Mouse (Mus musculus): Measurements from ENCODE around the gene Psmc3. TPM values are rescaled to one million over a fixed set of nuclear protein-coding genes. Genes with fewer than 3 reads are reported as not detected.
"Not testable (repeated sequence)": the region's sequence is repeated elsewhere in the genome, so short reads cannot be mapped to it uniquely, and the experiment has no call there.

Psmc3 gene
- polyA plus RNA-seq (2012; ENCODE audit: insufficient read depth, insufficient read length, missing spikeins), result 103 and 124 TPM in 2 replicates

- H3K4me3 ChIP-seq (ENCODE audit: insufficient read depth, low read length), result peak within 1 kb of the TSS; percentile 95
- TF ChIP-seq POLR2A (IDR thresholded peaks at IDR 0.05; ENCODE audit: borderline replicate concordance, low read depth, low read length), result no peak
- TF ChIP-seq CTCF (IDR thresholded peaks at IDR 0.05; ENCODE audit: low read depth, low read length), result no peak
Observed at GRCm38 (mm10) chr2:91053934-91054382, at the start of gene Psmc3. Gene Psmc3, plus strand, starts transcription at chr2:91054009.

GRCm38 (mm10) chr2:91008536-91008935 lies 45.3 kb upstream of the Psmc3 start:
- Histone ChIP-seq H3K4me1 (ENCODE audit: control insufficient read depth, insufficient read depth, low read length) (peaks cover 6% of the 10 kb centered on the region; the same call in 1 of the 2 replicates), H3K27ac (ENCODE audit: insufficient read depth, low read depth, low read length) (no peak overlapping the region), H3K4me3 (ENCODE audit: insufficient read depth, low read length) (no peak overlapping the region)
- TF ChIP-seq POLR2A (IDR thresholded peaks at IDR 0.05; ENCODE audit: borderline replicate concordance, low read depth, low read length), result no peak
- TF ChIP-seq CTCF (IDR thresholded peaks at IDR 0.05; ENCODE audit: low read depth, low read length), result no peak

More at GRCm38 (mm10) chr2:91053934-91054382, at the start of gene Psmc3:
- peaks cover 14% of the 10 kb centered on the region for H3K4me1 ChIP-seq (ENCODE audit: control insufficient read depth, insufficient read depth, low read length)
- H3K27ac ChIP-seq (ENCODE audit: insufficient read depth, low read depth, low read length), result peak within 1 kb of the TSS; percentile 93

GRCm38 (mm10) chr2:91013881-91014280 lies 39.9 kb upstream of the Psmc3 start:
- H3K4me1 ChIP-seq (ENCODE audit: control insufficient read depth, insufficient read depth, low read length), result no peaks in the 10 kb centered on the region
- no peak overlapping the region for H3K27ac ChIP-seq (ENCODE audit: insufficient read depth, low read depth, low read length)
- no peak overlapping the region for H3K4me3 ChIP-seq (ENCODE audit: insufficient read depth, low read length)
- no peak for TF ChIP-seq CTCF (IDR thresholded peaks at IDR 0.05; ENCODE audit: low read depth, low read length)
- no peak for TF ChIP-seq POLR2A (IDR thresholded peaks at IDR 0.05; ENCODE audit: borderline replicate concordance, low read depth, low read length)

DNA sequence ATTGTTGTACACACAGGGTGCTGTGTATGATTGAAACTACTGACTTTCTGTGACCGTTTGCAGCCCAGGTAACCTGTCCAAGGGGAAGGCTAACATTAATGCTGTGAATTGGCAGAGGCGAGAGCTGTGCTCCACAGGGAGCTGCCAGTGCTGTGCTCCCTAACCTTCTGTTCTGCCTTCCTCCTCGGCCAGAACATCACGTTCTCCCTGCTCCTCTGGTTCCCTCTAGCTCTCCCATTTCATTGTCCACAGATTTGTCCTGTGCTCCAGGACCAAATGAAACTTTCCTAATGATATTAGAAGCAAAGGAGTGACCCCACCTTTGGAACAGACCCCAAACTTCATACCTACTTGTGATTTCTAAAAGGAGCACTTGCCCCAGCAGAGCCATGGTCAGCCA lies 38.4 kb upstream of the Psmc3 start:
- no peaks in the 10 kb centered on the region for H3K4me1 ChIP-seq (ENCODE audit: control insufficient read depth, insufficient read depth, low read length)
- TF ChIP-seq POLR2A (IDR thresholded peaks at IDR 0.05; ENCODE audit: borderline replicate concordance, low read depth, low read length) (no peak), CTCF (IDR thresholded peaks at IDR 0.05; ENCODE audit: low read depth, low read length) (no peak)
- H3K27ac ChIP-seq (ENCODE audit: insufficient read depth, low read depth, low read length), result no peak overlapping the region
- H3K4me3 ChIP-seq (ENCODE audit: insufficient read depth, low read length), result no peak overlapping the region

DNA sequence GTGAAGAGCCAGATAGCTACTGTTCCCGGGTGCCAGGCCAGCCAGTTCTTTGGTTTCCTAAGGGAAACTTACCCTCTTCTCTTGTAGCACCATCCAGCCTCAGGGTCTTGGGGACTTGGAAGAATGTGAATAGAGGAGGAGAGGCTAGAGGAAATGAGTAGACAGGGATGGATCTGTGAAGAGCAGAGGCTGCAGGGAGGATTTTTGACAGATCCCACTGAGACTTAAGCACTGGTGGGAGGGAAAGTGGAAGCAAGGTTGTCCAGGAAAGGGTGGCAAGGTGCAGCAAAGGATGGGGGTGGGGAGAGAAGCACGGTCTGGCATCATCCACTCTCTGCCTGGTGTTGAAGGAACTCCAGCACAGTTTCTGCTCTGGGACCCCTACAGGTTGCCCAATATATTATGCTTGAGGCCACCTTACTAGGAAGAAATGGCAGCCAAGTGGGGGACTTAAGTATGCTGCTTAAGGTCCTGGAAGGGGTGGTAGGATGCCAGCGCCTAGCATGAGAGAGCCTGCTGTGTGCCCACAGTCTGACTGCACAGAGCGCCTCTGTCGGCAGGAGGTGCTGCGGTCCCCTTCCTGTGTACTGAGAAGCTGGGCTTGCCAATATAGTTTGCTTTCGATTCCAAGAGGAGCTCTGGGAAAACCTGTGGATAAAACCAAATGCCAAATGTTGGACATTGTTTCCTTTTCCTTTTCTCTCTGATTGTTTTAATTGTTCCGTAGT lies 35.6 kb upstream of the Psmc3 start:
- TF ChIP-seq POLR2A (IDR thresholded peaks at IDR 0.05; ENCODE audit: borderline replicate concordance, low read depth, low read length), result no peak
- no peak for TF ChIP-seq CTCF (IDR thresholded peaks at IDR 0.05; ENCODE audit: low read depth, low read length)
- no peaks in the 10 kb centered on the region for H3K4me1 ChIP-seq (ENCODE audit: control insufficient read depth, insufficient read depth, low read length)
- no peak overlapping the region for H3K27ac ChIP-seq (ENCODE audit: insufficient read depth, low read depth, low read length)
- H3K4me3 ChIP-seq (ENCODE audit: insufficient read depth, low read length), result no peak overlapping the region

- no peak for TF ChIP-seq POLR2A (IDR thresholded peaks at IDR 0.05; ENCODE audit: borderline replicate concordance, low read depth, low read length)
- H3K4me3 ChIP-seq (ENCODE audit: insufficient read depth, low read length), result no peak overlapping the region
- no peaks in the 10 kb centered on the region for H3K4me1 ChIP-seq (ENCODE audit: control insufficient read depth, insufficient read depth, low read length)
- H3K27ac ChIP-seq (ENCODE audit: insufficient read depth, low read depth, low read length), result no peak overlapping the region
Observed at GRCm38 (mm10) chr2:91019911-91020310, 33.9 kb upstream of the Psmc3 start.

DNA sequence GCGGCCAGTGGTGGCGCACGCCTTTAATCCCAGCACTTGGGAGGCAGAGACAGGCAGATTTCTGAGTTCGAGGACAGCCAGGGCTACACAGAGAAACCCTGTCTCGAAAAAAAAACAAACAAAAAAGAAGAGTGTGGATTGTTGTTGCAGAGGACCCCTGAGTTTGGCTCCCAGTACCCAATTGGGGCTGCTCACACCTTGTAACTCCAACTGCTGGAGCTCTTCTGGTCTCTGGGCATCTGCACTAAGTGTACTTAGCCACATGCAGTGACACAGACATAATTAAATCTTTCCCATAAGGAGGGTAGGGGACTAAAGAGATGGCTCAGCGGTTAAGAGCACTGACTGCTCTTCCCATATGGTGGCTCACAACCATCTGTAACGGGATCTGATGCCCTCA lies 31.5 kb upstream of the Psmc3 start:
- not testable (repeated sequence) for H3K27ac ChIP-seq (ENCODE audit: insufficient read depth, low read depth, low read length); H3K4me1 ChIP-seq (ENCODE audit: control insufficient read depth, insufficient read depth, low read length); H3K4me3 ChIP-seq (ENCODE audit: insufficient read depth, low read length)

DNA sequence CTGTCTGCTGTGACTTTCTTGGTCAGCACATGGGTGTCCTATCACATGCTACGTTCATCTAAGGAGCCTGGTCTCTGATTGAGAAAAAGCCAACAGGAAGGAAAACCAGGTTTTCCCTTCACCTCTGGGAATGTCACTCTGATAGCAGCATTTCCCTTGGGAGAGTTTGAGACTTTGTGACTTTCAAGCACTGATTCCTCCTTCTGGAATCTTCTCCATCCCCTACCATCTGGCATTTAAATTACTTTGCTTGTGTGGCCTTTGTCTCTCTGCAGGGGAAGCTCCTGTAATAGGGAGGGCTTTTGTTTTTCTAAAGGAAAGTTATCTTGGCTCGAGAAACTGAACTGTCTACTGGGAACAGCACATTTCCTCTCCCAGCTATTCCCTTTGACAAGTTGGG lies 30.7 kb upstream of the Psmc3 start:
- no peak overlapping the region for H3K4me3 ChIP-seq (ENCODE audit: insufficient read depth, low read length)
- TF ChIP-seq POLR2A (IDR thresholded peaks at IDR 0.05; ENCODE audit: borderline replicate concordance, low read depth, low read length), result no peak
- TF ChIP-seq CTCF (IDR thresholded peaks at IDR 0.05; ENCODE audit: low read depth, low read length), result no peak
- no peak overlapping the region for H3K27ac ChIP-seq (ENCODE audit: insufficient read depth, low read depth, low read length)
- peaks cover 7% of the 10 kb centered on the region for H3K4me1 ChIP-seq (ENCODE audit: control insufficient read depth, insufficient read depth, low read length)

GRCm38 (mm10) chr2:91023956-91024355 lies 29.9 kb upstream of the Psmc3 start:
- TF ChIP-seq CTCF (IDR thresholded peaks at IDR 0.05; ENCODE audit: low read depth, low read length), result no peak
- no peak for TF ChIP-seq POLR2A (IDR thresholded peaks at IDR 0.05; ENCODE audit: borderline replicate concordance, low read depth, low read length)
- H3K4me1 ChIP-seq (ENCODE audit: control insufficient read depth, insufficient read depth, low read length), result peaks cover 7% of the 10 kb centered on the region
- no peak overlapping the region for H3K4me3 ChIP-seq (ENCODE audit: insufficient read depth, low read length)
- H3K27ac ChIP-seq (ENCODE audit: insufficient read depth, low read depth, low read length), result no peak overlapping the region

GRCm38 (mm10) chr2:91025081-91025516 lies 28.7 kb upstream of the Psmc3 start:
- TF ChIP-seq POLR2A (IDR thresholded peaks at IDR 0.05; ENCODE audit: borderline replicate concordance, low read depth, low read length), result no peak
- no peak for TF ChIP-seq CTCF (IDR thresholded peaks at IDR 0.05; ENCODE audit: low read depth, low read length)
- H3K4me1 ChIP-seq (ENCODE audit: control insufficient read depth, insufficient read depth, low read length), result peaks cover 7% of the 10 kb centered on the region
- H3K27ac ChIP-seq (ENCODE audit: insufficient read depth, low read depth, low read length), result no peak overlapping the region
- no peak overlapping the region for H3K4me3 ChIP-seq (ENCODE audit: insufficient read depth, low read length)
